Mouse (Mus musculus): ENCODE data around the gene Frmpd1. TPM values are rescaled to one million over a fixed set of nuclear protein-coding genes. Genes with fewer than 3 reads are reported as not detected.

Frmpd1 gene
- polyA plus RNA-seq, 1 experiment from 2014 or later = 1.2 TPM

GRCm38 (mm10) chr4:45207444-45207843, 22.8 kb downstream of the Frmpd1 start:
- Histone ChIP-seq H3K9me3 (replicated peaks; ENCODE audit: control insufficient read depth, low read length) (no peaks in the 10 kb centered on the region), H3K4me2 (ENCODE audit: low read depth, low read length) (no peak overlapping the region), H3K36me3 (replicated peaks; ENCODE audit: control insufficient read depth, insufficient read depth, low read depth, low read length) (no peaks in the 10 kb centered on the region), H3K27me3 (ENCODE audit: control insufficient read depth, insufficient read depth, low read length) (no peaks in the 10 kb centered on the region), H3K4me1 (ENCODE audit: control insufficient read depth, insufficient read depth, low read length) (no peaks in the 10 kb centered on the region), H3K9ac (replicated peaks; ENCODE audit: low read length) (no peak overlapping the region), H3K4me3 (ENCODE audit: low read depth, low read length) (no peak overlapping the region), H3K27ac (replicated peaks; ENCODE audit: low read depth, low read length) (no peak overlapping the region)
- ATAC-seq (replicated peaks; ENCODE audit: insufficient number of reproducible peaks, low FRiP score, low TSS enrichment, low read depth) (no peak), DNase-seq (ENCODE audit: low spot score) (no peak)
- 44% methylated on average over 4 of the region's 4 CpGs for WGBS

GRCm38 (mm10) chr4:45208832-45209363, 24.2 kb downstream of the Frmpd1 start:
- DNase-seq (ENCODE audit: low spot score) (no peak), ATAC-seq (replicated peaks; ENCODE audit: insufficient number of reproducible peaks, low FRiP score, low TSS enrichment, low read depth) (no peak)
- H3K36me3 ChIP-seq (replicated peaks; ENCODE audit: control insufficient read depth, insufficient read depth, low read depth, low read length) = no peaks in the 10 kb centered on the region
- H3K9me3 ChIP-seq (replicated peaks; ENCODE audit: control insufficient read depth, low read length) = no peaks in the 10 kb centered on the region
- no peaks in the 10 kb centered on the region for H3K4me1 ChIP-seq (ENCODE audit: control insufficient read depth, insufficient read depth, low read length)
- no peaks in the 10 kb centered on the region for H3K27me3 ChIP-seq (ENCODE audit: control insufficient read depth, insufficient read depth, low read length)
- H3K27ac ChIP-seq (replicated peaks; ENCODE audit: low read depth, low read length) = no peak overlapping the region
- H3K9ac ChIP-seq (replicated peaks; ENCODE audit: low read length) = no peak overlapping the region
- WGBS = 57% methylated on average over 12 of the region's 12 CpGs
- H3K4me3 ChIP-seq (ENCODE audit: low read depth, low read length) = no peak overlapping the region
- no peak overlapping the region for H3K4me2 ChIP-seq (ENCODE audit: low read depth, low read length)

DNA sequence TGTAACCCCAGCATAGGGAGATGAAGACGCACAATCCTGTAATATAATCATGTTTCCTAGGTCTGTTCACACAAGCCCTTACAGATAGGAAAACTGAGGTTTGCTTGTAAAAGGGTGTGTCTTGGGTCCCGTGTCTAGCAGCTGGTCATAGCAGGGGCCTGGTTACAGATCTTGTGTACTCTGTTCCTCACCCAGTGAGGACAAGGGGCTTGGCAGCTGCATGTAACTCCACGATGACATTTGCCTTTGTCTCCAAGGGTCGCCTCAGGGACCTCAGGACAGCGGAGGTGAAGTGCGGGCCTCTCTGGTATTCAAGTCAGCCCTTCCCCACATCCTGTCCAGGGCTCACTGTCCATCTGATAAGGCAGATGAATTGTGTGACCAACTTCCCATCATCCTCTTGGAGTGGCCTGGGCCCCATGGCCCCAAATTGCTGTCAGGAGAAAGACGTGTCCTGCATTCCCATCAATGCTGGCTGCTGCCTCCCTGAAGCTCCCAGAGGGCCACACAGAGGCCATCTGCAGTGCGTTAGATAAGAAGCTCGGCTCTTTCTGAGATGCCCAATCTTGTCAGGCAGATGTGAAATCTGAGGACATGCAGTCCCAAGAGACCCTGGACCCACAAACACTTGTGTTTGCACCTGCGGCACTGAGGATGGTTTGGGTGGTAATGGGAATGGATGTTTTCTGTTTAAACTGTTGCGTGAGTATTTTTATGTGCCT, 27.8 kb downstream of the Frmpd1 start:
- H3K9me3 ChIP-seq (replicated peaks; ENCODE audit: control insufficient read depth, low read length) = no peaks in the 10 kb centered on the region
- ATAC-seq (replicated peaks; ENCODE audit: insufficient number of reproducible peaks, low FRiP score, low TSS enrichment, low read depth) (no peak), DNase-seq (ENCODE audit: low spot score) (no peak)
- H3K27ac ChIP-seq (replicated peaks; ENCODE audit: low read depth, low read length) = no peak overlapping the region
- 61% methylated on average over 11 of the region's 11 CpGs for WGBS
- no peaks in the 10 kb centered on the region for H3K27me3 ChIP-seq (ENCODE audit: control insufficient read depth, insufficient read depth, low read length)
- H3K4me3 ChIP-seq (ENCODE audit: low read depth, low read length) = no peak overlapping the region
- H3K9ac ChIP-seq (replicated peaks; ENCODE audit: low read length) = no peak overlapping the region
- no peaks in the 10 kb centered on the region for H3K4me1 ChIP-seq (ENCODE audit: control insufficient read depth, insufficient read depth, low read length)
- no peak overlapping the region for H3K4me2 ChIP-seq (ENCODE audit: low read depth, low read length)
- H3K36me3 ChIP-seq (replicated peaks; ENCODE audit: control insufficient read depth, insufficient read depth, low read depth, low read length) = no peaks in the 10 kb centered on the region

DNA sequence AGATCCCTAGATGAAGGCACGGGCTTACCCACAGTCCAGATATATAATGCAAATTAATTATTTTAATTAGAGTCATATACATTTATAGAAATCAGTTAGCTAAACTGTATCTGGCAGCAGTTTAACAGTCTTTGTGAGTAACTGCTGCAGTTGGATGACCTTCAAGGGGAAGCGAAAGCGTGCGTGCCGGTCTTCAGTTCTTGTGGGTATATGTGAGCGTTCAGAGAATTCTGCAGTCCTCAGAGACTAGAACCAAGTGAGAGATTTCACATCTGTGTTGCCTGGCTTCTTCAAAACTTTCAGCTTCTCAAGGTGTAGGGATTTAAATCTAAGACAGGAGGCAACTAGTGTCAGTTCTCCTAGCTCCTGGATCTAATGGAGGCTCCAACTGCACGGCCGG, 35.3 kb downstream of the Frmpd1 start:
- Histone ChIP-seq H3K4me3 (ENCODE audit: low read depth, low read length) (no peak overlapping the region), H3K36me3 (replicated peaks; ENCODE audit: control insufficient read depth, insufficient read depth, low read depth, low read length) (no peaks in the 10 kb centered on the region), H3K4me1 (ENCODE audit: control insufficient read depth, insufficient read depth, low read length) (no peaks in the 10 kb centered on the region), H3K9ac (replicated peaks; ENCODE audit: low read length) (no peak overlapping the region), H3K9me3 (replicated peaks; ENCODE audit: control insufficient read depth, low read length) (no peaks in the 10 kb centered on the region), H3K27me3 (ENCODE audit: control insufficient read depth, insufficient read depth, low read length) (no peaks in the 10 kb centered on the region), H3K4me2 (ENCODE audit: low read depth, low read length) (no peak overlapping the region), H3K27ac (replicated peaks; ENCODE audit: low read depth, low read length) (no peak overlapping the region)
- no peak for ATAC-seq (replicated peaks; ENCODE audit: insufficient number of reproducible peaks, low FRiP score, low TSS enrichment, low read depth)
- WGBS = 92% methylated on average over 8 of the region's 8 CpGs
- DNase-seq (ENCODE audit: low spot score) = no peak

DNA sequence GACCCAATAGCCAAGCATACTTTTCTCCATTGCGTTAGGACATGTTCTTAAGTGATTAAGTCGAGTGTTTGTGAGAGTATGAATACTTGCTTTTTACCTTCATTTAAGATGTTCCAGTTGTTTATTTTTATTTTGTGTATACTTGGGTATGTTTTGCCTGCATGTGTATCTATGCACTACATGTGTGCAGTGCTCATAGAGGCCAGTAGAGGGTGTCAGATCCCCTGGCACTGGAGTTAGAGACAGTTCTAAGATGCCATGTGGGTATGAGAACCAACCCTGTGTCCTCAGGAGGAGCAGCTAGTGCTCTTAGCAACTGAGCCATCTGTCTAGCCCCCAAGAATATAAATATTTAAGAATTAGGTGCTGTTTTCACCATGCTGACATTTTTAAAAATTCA, 37.7 kb downstream of the Frmpd1 start:
- Histone ChIP-seq H3K9ac (replicated peaks; ENCODE audit: low read length) (no peak overlapping the region), H3K9me3 (replicated peaks; ENCODE audit: control insufficient read depth, low read length) (no peaks in the 10 kb centered on the region), H3K4me1 (ENCODE audit: control insufficient read depth, insufficient read depth, low read length) (no peaks in the 10 kb centered on the region), H3K4me3 (ENCODE audit: low read depth, low read length) (no peak overlapping the region), H3K27me3 (ENCODE audit: control insufficient read depth, insufficient read depth, low read length) (no peaks in the 10 kb centered on the region), H3K4me2 (ENCODE audit: low read depth, low read length) (no peak overlapping the region), H3K36me3 (replicated peaks; ENCODE audit: control insufficient read depth, insufficient read depth, low read depth, low read length) (no peaks in the 10 kb centered on the region), H3K27ac (replicated peaks; ENCODE audit: low read depth, low read length) (no peak overlapping the region)
- no peak for ATAC-seq (replicated peaks; ENCODE audit: insufficient number of reproducible peaks, low FRiP score, low TSS enrichment, low read depth)
- WGBS = 89% methylated on average over 2 of the region's 2 CpGs
- DNase-seq (ENCODE audit: low spot score) = no peak

DNA sequence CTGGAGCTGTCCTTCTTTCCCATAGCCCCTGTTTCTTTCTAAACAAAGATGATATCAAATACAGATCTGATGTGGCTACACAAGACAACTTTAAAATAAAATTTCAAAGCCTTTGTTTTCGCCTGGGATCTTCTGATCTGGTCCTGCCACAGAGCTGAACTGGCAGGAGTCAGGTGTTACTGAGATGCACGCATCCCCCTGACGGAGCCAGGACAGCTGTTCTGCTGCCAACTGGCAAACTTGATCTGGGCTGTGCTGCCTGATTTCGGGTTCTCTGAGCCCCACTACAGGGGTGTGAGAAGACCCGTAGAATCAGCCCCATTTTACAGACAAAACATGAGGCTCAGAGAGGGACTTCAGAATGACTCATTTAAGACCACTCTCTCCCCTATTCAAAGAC, 45.6 kb downstream of the Frmpd1 start:
- Histone ChIP-seq H3K9me3 (replicated peaks; ENCODE audit: control insufficient read depth, low read length) (no peaks in the 10 kb centered on the region), H3K4me2 (ENCODE audit: low read depth, low read length) (no peak overlapping the region), H3K27ac (replicated peaks; ENCODE audit: low read depth, low read length) (no peak overlapping the region), H3K4me1 (ENCODE audit: control insufficient read depth, insufficient read depth, low read length) (no peaks in the 10 kb centered on the region), H3K4me3 (ENCODE audit: low read depth, low read length) (no peak overlapping the region), H3K27me3 (ENCODE audit: control insufficient read depth, insufficient read depth, low read length) (no peaks in the 10 kb centered on the region), H3K36me3 (replicated peaks; ENCODE audit: control insufficient read depth, insufficient read depth, low read depth, low read length) (no peaks in the 10 kb centered on the region), H3K9ac (replicated peaks; ENCODE audit: low read length) (no peak overlapping the region)
- no peak for ATAC-seq (replicated peaks; ENCODE audit: insufficient number of reproducible peaks, low FRiP score, low TSS enrichment, low read depth)
- WGBS = 82% methylated on average over 5 of the region's 5 CpGs
- no peak for DNase-seq (ENCODE audit: low spot score)

DNA sequence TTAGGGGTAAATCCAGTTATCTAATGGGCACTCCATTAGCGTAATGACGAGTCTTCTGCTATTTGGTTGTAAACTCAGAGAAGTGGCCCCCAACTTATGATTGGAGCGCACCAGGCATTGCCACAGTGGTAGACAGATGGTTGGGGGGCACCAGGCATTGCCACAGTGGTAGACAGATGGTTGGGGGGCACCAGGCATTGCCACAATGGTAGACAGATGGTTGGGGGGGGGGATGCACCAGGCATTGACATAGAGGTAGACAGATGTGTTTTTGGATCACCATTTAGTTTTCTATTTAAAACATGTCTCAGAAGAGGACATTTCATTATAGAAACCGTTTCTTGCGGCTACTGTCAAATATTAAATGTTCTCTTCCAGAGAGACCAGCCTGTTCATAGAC, 53.6 kb downstream of the Frmpd1 start:
- ATAC-seq (replicated peaks; ENCODE audit: insufficient number of reproducible peaks, low FRiP score, low TSS enrichment, low read depth) = no peak
- H3K27me3 ChIP-seq (ENCODE audit: control insufficient read depth, insufficient read depth, low read length) = no peaks in the 10 kb centered on the region
- no peak overlapping the region for H3K9ac ChIP-seq (replicated peaks; ENCODE audit: low read length)
- 83% methylated on average over 5 of the region's 5 CpGs for WGBS
- H3K4me2 ChIP-seq (ENCODE audit: low read depth, low read length) = no peak overlapping the region
- H3K9me3 ChIP-seq (replicated peaks; ENCODE audit: control insufficient read depth, low read length) = no peaks in the 10 kb centered on the region
- no peak overlapping the region for H3K4me3 ChIP-seq (ENCODE audit: low read depth, low read length)
- H3K4me1 ChIP-seq (ENCODE audit: control insufficient read depth, insufficient read depth, low read length) = no peaks in the 10 kb centered on the region
- DNase-seq (ENCODE audit: low spot score) = no peak
- H3K27ac ChIP-seq (replicated peaks; ENCODE audit: low read depth, low read length) = no peak overlapping the region
- no peaks in the 10 kb centered on the region for H3K36me3 ChIP-seq (replicated peaks; ENCODE audit: control insufficient read depth, insufficient read depth, low read depth, low read length)

DNA sequence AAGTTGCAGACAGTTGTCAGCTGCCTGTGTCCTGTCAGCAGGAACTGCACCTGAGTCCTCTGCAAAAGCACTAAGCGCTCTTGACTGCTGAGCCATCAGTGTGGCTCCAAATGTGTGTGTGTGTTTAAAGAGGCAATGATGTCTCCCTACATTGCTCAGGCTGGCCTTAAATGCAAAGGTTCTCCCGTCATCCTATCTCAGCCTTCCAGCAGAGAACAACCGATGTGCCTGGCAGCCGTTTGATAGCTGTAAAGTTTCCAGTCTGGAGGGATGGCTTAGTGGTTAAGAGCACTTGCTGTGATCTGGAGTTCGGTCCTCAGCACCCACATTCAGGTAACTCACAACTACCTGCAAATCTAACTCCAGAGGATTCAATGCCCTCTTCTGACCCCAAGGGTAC, 56.7 kb downstream of the Frmpd1 start:
- Histone ChIP-seq H3K9ac (replicated peaks; ENCODE audit: low read length) (no peak overlapping the region), H3K27me3 (ENCODE audit: control insufficient read depth, insufficient read depth, low read length) (no peaks in the 10 kb centered on the region), H3K27ac (replicated peaks; ENCODE audit: low read depth, low read length) (no peak overlapping the region), H3K36me3 (replicated peaks; ENCODE audit: control insufficient read depth, insufficient read depth, low read depth, low read length) (no peaks in the 10 kb centered on the region), H3K9me3 (replicated peaks; ENCODE audit: control insufficient read depth, low read length) (no peaks in the 10 kb centered on the region), H3K4me3 (ENCODE audit: low read depth, low read length) (no peak overlapping the region), H3K4me2 (ENCODE audit: low read depth, low read length) (no peak overlapping the region), H3K4me1 (ENCODE audit: control insufficient read depth, insufficient read depth, low read length) (no peaks in the 10 kb centered on the region)
- ATAC-seq (replicated peaks; ENCODE audit: insufficient number of reproducible peaks, low FRiP score, low TSS enrichment, low read depth) = no peak
- WGBS = 70% methylated on average over 5 of the region's 5 CpGs
- no peak for DNase-seq (ENCODE audit: low spot score)

Measured in embryonic facial prominence, embryonic 11.5 days (tissue).